Mouse (Mus musculus): ENCODE data around the gene Plekhm2. TPM values are rescaled to one million over a fixed set of nuclear protein-coding genes. Genes with fewer than 3 reads are reported as not detected.

Plekhm2 gene
- polyA plus RNA-seq, 1 experiment from 2014 or later, result 3.0 TPM

GRCm38 (mm10) chr4:141686525-141686924 lies 21.8 kb upstream of the Plekhm2 start:
- Histone ChIP-seq H3K9ac (ENCODE audit: low read depth, low read length) (no peak overlapping the region), H3K27me3 (ENCODE audit: control insufficient read depth, insufficient read depth, low read length) (no peaks in the 10 kb centered on the region), H3K4me1 (replicated peaks; ENCODE audit: control insufficient read depth, insufficient read depth, low read length) (no peaks in the 10 kb centered on the region), H3K9me3 (ENCODE audit: control insufficient read depth, low read length) (no peaks in the 10 kb centered on the region), H3K27ac (ENCODE audit: low read depth, low read length) (no peak overlapping the region), H3K4me3 (ENCODE audit: low read depth, low read length) (no peak overlapping the region), H3K4me2 (replicated peaks; ENCODE audit: low read depth, low read length) (no peak overlapping the region), H3K36me3 (ENCODE audit: control insufficient read depth, insufficient read depth, low read length) (0 out of 2 replicates have a peak, but pooled peaks cover 4% of the 10 kb centered on the region)
- 91% methylated on average over 8 of the region's 8 CpGs for WGBS
- no peak for ATAC-seq (ENCODE audit: low FRiP score)
- DNase-seq (ENCODE audit: low spot score), result no peak

GRCm38 (mm10) chr4:141686093-141686492 lies 21.4 kb upstream of the Plekhm2 start:
- DNase-seq (ENCODE audit: low spot score) (no peak), ATAC-seq (ENCODE audit: low FRiP score) (no peak)
- Histone ChIP-seq H3K9ac (ENCODE audit: low read depth, low read length) (no peak overlapping the region), H3K4me2 (replicated peaks; ENCODE audit: low read depth, low read length) (no peak overlapping the region), H3K4me3 (ENCODE audit: low read depth, low read length) (no peak overlapping the region), H3K36me3 (ENCODE audit: control insufficient read depth, insufficient read depth, low read length) (0 out of 2 replicates have a peak, but pooled peaks cover 4% of the 10 kb centered on the region), H3K27me3 (ENCODE audit: control insufficient read depth, insufficient read depth, low read length) (no peaks in the 10 kb centered on the region), H3K27ac (ENCODE audit: low read depth, low read length) (no peak overlapping the region), H3K9me3 (ENCODE audit: control insufficient read depth, low read length) (no peaks in the 10 kb centered on the region), H3K4me1 (replicated peaks; ENCODE audit: control insufficient read depth, insufficient read depth, low read length) (no peaks in the 10 kb centered on the region)
- WGBS, result 92% methylated on average over 3 of the region's 3 CpGs

DNA sequence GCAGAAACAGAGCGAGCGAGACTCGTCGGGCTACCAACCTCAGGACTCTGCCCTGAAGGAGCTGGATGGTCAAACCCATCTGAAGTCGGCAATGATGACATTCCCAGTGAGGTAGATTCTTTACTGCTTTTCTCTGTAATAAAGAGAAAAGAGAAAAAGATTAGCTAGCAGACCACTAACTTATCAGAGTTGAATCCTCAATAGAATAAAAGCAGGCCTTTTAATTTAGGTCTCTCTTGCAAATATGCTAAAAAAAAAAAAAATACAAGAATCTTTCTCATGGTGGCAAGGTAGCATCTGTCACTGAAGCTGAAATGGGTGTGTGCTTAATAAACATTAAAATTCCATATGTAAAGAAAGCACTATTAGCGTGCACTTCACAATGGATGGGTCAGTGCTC lies 20.8 kb upstream of the Plekhm2 start, which contains the start of gene Rsc1a1:
Gene Rsc1a1 (minus strand): TSS at position 101 of the 400 bp plus-strand sequence.
- DNase-seq (ENCODE audit: low spot score), result no peak
- 0 out of 2 replicates have a peak, but pooled peaks cover 4% of the 10 kb centered on the region for H3K36me3 ChIP-seq (ENCODE audit: control insufficient read depth, insufficient read depth, low read length)
- H3K27ac ChIP-seq (ENCODE audit: low read depth, low read length), result no peak within 1 kb of the TSS
- no peak within 1 kb of the TSS for H3K4me2 ChIP-seq (replicated peaks; ENCODE audit: low read depth, low read length)
- H3K27me3 ChIP-seq (ENCODE audit: control insufficient read depth, insufficient read depth, low read length), result no peaks in the 10 kb centered on the region
- H3K4me1 ChIP-seq (replicated peaks; ENCODE audit: control insufficient read depth, insufficient read depth, low read length), result no peaks in the 10 kb centered on the region
- no peaks in the 10 kb centered on the region for H3K9me3 ChIP-seq (ENCODE audit: control insufficient read depth, low read length)
- H3K4me3 ChIP-seq (ENCODE audit: low read depth, low read length), result no peak within 1 kb of the TSS
- 92% methylated on average over 6 of the region's 6 CpGs for WGBS
- no peak within 1 kb of the TSS for H3K9ac ChIP-seq (ENCODE audit: low read depth, low read length)
- no peak for ATAC-seq (ENCODE audit: low FRiP score)

DNA sequence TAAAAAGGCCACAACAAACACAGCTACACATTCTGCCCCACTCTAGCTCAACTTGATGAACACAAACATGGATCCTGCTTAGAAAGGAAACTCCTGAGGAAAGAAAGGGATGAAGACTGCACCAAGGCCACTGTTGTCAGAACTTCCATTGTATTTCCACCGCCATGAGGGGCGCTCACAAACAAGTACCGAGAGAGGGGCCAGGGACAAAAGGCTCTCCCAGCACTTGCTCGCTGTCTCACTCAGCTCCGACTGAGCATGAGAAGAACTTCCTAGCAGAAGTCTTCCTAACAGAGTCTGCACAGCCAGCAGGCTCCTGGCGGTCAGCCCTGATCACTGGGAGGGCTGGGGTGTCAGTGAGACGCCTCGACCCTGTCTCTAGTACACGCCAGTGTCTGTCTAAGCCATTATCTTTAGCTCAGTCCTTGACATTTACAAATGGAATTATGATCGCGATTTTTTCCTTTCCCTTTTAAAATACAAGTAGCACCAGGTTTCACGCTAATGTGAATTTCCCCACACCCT lies 18.1 kb upstream of the Plekhm2 start:
- Histone ChIP-seq H3K4me2 (replicated peaks; ENCODE audit: low read depth, low read length) (no peak overlapping the region), H3K27me3 (ENCODE audit: control insufficient read depth, insufficient read depth, low read length) (no peaks in the 10 kb centered on the region), H3K9ac (ENCODE audit: low read depth, low read length) (no peak overlapping the region), H3K4me1 (replicated peaks; ENCODE audit: control insufficient read depth, insufficient read depth, low read length) (no peaks in the 10 kb centered on the region), H3K36me3 (ENCODE audit: control insufficient read depth, insufficient read depth, low read length) (0 out of 2 replicates have a peak, but pooled peaks cover 4% of the 10 kb centered on the region), H3K9me3 (ENCODE audit: control insufficient read depth, low read length) (no peaks in the 10 kb centered on the region), H3K27ac (ENCODE audit: low read depth, low read length) (no peak overlapping the region; the same call in 1 of the 2 replicates), H3K4me3 (ENCODE audit: low read depth, low read length) (no peak overlapping the region)
- 64% methylated on average over 12 of the region's 12 CpGs for WGBS
- ATAC-seq (ENCODE audit: low FRiP score) (no peak), DNase-seq (ENCODE audit: low spot score) (no peak)

- WGBS, result 66% methylated on average over 7 of the region's 7 CpGs
- DNase-seq (ENCODE audit: low spot score), result no peak
- no peak overlapping the region for H3K4me2 ChIP-seq (replicated peaks; ENCODE audit: low read depth, low read length)
- no peak for ATAC-seq (ENCODE audit: low FRiP score)
- 0 out of 2 replicates have a peak, but pooled peaks cover 4% of the 10 kb centered on the region for H3K36me3 ChIP-seq (ENCODE audit: control insufficient read depth, insufficient read depth, low read length)
- no peaks in the 10 kb centered on the region for H3K27me3 ChIP-seq (ENCODE audit: control insufficient read depth, insufficient read depth, low read length)
- H3K4me3 ChIP-seq (ENCODE audit: low read depth, low read length), result no peak overlapping the region
- no peaks in the 10 kb centered on the region for H3K9me3 ChIP-seq (ENCODE audit: control insufficient read depth, low read length)
- H3K27ac ChIP-seq (ENCODE audit: low read depth, low read length), result no peak overlapping the region
- no peak overlapping the region for H3K9ac ChIP-seq (ENCODE audit: low read depth, low read length)
- no peaks in the 10 kb centered on the region for H3K4me1 ChIP-seq (replicated peaks; ENCODE audit: control insufficient read depth, insufficient read depth, low read length)
Observed at GRCm38 (mm10) chr4:141681767-141682166, 17.1 kb upstream of the Plekhm2 start.

DNA sequence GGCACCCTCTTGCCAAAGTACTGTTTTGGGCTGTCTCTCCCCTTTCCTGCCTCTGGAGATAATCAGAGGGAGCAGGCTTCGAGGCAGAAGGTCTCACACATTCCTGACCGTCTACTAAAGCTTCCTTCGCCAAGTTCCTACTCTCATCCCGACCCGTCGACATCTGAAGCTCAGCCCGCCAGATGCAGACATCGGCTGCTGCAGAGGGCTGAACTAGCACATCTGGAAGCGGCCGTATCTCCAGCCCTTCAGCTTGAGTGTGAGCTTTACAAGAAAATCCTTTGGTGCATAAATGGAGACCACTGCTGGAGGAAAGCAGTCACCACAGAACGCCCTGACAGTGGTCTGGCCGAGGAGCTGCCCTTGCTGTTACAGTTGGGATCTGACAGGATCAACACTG lies 16.2 kb upstream of the Plekhm2 start:
- Histone ChIP-seq H3K27me3 (ENCODE audit: control insufficient read depth, insufficient read depth, low read length) (no peaks in the 10 kb centered on the region), H3K4me3 (ENCODE audit: low read depth, low read length) (no peak overlapping the region), H3K36me3 (ENCODE audit: control insufficient read depth, insufficient read depth, low read length) (0 out of 2 replicates have a peak, but pooled peaks cover 4% of the 10 kb centered on the region), H3K9me3 (ENCODE audit: control insufficient read depth, low read length) (no peaks in the 10 kb centered on the region), H3K4me2 (replicated peaks; ENCODE audit: low read depth, low read length) (no peak overlapping the region), H3K4me1 (replicated peaks; ENCODE audit: control insufficient read depth, insufficient read depth, low read length) (no peaks in the 10 kb centered on the region), H3K27ac (ENCODE audit: low read depth, low read length) (no peak overlapping the region), H3K9ac (ENCODE audit: low read depth, low read length) (no peak overlapping the region)
- DNase-seq (ENCODE audit: low spot score), result no peak
- no peak for ATAC-seq (ENCODE audit: low FRiP score)
- WGBS, result 68% methylated on average over 12 of the region's 12 CpGs

DNA sequence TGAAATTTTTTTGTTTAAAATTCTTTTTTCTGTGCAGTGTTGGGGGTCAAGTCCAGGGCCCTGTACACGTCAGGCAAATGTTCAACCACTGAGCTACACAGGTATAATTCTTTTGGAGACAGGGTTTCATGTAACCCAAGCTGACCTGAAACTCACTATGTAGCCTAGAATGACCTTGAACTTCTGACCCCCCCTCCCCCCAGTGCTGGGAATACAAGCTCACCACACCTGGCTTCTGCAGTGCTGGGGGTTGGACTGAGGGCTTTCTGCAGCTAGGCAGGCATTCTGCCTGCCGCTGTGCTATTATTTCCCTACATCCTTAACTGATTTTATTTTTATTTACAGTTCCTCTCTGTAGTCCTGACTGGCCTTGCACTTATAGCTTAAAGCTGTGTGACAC lies 14.3 kb upstream of the Plekhm2 start:
- Histone ChIP-seq H3K36me3 (ENCODE audit: control insufficient read depth, insufficient read depth, low read length) (0 out of 2 replicates have a peak, but pooled peaks cover 1% of the 10 kb centered on the region), H3K4me2 (replicated peaks; ENCODE audit: low read depth, low read length) (no peak overlapping the region), H3K4me1 (replicated peaks; ENCODE audit: control insufficient read depth, insufficient read depth, low read length) (no peaks in the 10 kb centered on the region), H3K9ac (ENCODE audit: low read depth, low read length) (no peak overlapping the region), H3K4me3 (ENCODE audit: low read depth, low read length) (no peak overlapping the region), H3K27me3 (ENCODE audit: control insufficient read depth, insufficient read depth, low read length) (no peaks in the 10 kb centered on the region), H3K27ac (ENCODE audit: low read depth, low read length) (no peak overlapping the region), H3K9me3 (ENCODE audit: control insufficient read depth, low read length) (no peaks in the 10 kb centered on the region)
- 90% methylated on average over 2 of the region's 2 CpGs for WGBS
- no peak for DNase-seq (ENCODE audit: low spot score)
- ATAC-seq (ENCODE audit: low FRiP score), result no peak

DNA sequence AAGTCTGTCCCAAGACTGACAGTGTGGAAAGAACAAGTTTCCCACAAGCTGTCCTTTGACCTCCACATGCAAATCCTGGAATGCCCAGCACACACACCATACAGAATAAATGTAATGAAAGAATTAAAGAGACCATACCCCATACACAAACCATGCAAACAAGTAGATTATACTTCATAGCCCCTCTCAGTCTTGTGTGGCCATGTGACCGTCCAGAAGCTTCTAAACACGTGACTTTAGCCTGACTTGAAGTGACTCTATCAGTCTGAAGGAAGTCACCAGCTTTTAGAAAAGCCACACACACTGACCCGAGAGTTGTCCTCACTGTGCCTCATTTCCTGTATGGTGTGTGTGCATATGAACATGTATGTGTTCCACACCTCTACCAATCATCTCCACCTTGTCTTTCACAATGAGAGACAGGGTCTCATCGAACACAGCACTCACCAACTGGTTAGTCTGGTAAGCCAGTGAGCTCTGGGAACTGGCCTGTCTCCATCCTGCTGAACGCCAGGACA lies 11.8 kb upstream of the Plekhm2 start:
- no peaks in the 10 kb centered on the region for H3K36me3 ChIP-seq (ENCODE audit: control insufficient read depth, insufficient read depth, low read length)
- no peak for DNase-seq (ENCODE audit: low spot score)
- H3K9ac ChIP-seq (ENCODE audit: low read depth, low read length), result no peak overlapping the region
- no peaks in the 10 kb centered on the region for H3K27me3 ChIP-seq (ENCODE audit: control insufficient read depth, insufficient read depth, low read length)
- no peak overlapping the region for H3K27ac ChIP-seq (ENCODE audit: low read depth, low read length)
- H3K4me1 ChIP-seq (replicated peaks; ENCODE audit: control insufficient read depth, insufficient read depth, low read length), result no peaks in the 10 kb centered on the region
- no peaks in the 10 kb centered on the region for H3K9me3 ChIP-seq (ENCODE audit: control insufficient read depth, low read length)
- 87% methylated on average over 5 of the region's 5 CpGs for WGBS
- no peak overlapping the region for H3K4me3 ChIP-seq (ENCODE audit: low read depth, low read length)
- ATAC-seq (ENCODE audit: low FRiP score), result no peak
- no peak overlapping the region for H3K4me2 ChIP-seq (replicated peaks; ENCODE audit: low read depth, low read length)

DNA sequence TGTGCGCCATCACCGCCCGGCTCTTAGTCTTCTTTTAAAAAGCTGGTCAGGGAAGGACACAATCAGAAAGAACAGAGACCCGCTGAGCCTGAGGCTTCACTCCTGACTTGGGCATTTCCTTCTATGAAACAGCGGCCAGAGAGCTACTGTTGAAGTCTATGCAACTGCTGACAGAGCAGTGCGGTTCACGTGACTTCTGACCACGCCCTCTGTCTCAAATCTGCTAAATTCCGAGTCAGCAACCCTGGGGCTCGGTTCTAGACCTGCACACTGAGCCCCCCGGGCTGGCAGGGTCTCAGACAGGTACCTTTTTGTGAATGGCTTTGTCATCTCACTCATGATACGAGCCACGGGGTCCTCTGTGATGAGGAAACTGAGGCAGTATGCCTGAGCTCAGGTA lies 7.6 kb upstream of the Plekhm2 start:
- no peaks in the 10 kb centered on the region for H3K4me1 ChIP-seq (replicated peaks; ENCODE audit: control insufficient read depth, insufficient read depth, low read length)
- H3K4me2 ChIP-seq (replicated peaks; ENCODE audit: low read depth, low read length), result no peak overlapping the region
- H3K27ac ChIP-seq (ENCODE audit: low read depth, low read length), result no peak overlapping the region
- ATAC-seq (ENCODE audit: low FRiP score) (no peak), DNase-seq (ENCODE audit: low spot score) (no peak)
- no peak overlapping the region for H3K9ac ChIP-seq (ENCODE audit: low read depth, low read length)
- no peak overlapping the region for H3K4me3 ChIP-seq (ENCODE audit: low read depth, low read length)
- H3K36me3 ChIP-seq (ENCODE audit: control insufficient read depth, insufficient read depth, low read length), result no peaks in the 10 kb centered on the region
- no peaks in the 10 kb centered on the region for H3K27me3 ChIP-seq (ENCODE audit: control insufficient read depth, insufficient read depth, low read length)
- no peaks in the 10 kb centered on the region for H3K9me3 ChIP-seq (ENCODE audit: control insufficient read depth, low read length)
- 76% methylated on average over 13 of the region's 13 CpGs for WGBS

Measured in hindbrain, embryonic 11.5 days (tissue).